In the genomic region with DNA sequence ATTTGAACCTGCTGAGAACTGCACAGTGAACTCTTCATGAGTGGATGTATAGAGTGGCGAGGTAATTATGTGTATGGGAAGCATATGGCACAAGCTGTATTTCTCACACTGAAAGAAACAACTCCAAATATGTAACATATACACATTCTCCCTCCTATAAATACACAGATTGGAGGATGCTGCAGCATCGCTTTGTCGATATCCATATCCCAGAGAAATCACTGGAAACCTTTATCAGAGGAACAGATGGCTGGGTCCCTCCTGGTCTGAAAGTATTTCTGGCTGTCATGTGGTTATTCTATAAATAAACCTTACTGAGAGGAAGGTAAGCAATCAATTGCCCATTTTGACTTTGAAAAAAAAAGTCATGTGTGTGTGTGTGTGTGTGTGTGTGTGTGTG, we compare ENCODE assay signal across 25 mouse cellular contexts.
DNase-seq lines count a peak whose midpoint lies in the region; ATAC-seq and TF ChIP-seq lines count a peak whose summit lies in the region.
"Had no signal": no experiment of that assay in that cellular context is flagged by ENCODE, and none has a peak within 500 bp of the region (broad histone marks: within the 10 kb centered on the region; RNA-seq: fewer than 3 reads in every experiment).

No protein-coding gene starts in this region.

- H3K4me2 ChIP-seq in midbrain, postnatal 0 days (ENCODE audit: low read depth, low read length, poor library complexity, severe bottlenecking), result no peak overlapping the region
- H3K4me2 ChIP-seq in forebrain, postnatal 0 days (ENCODE audit: low read depth), result no peak overlapping the region
- H3K4me2 ChIP-seq: heart, embryonic 12.5 days; limb, embryonic 13.5 days; liver, embryonic 11.5 days; lung, embryonic 15.5 days; midbrain, embryonic 11.5 days; neural tube, embryonic 12.5 days had no signal

- no peaks in the 10 kb centered on the region for H3K9me3 ChIP-seq in midbrain, postnatal 0 days (ENCODE audit: low read length)
- H3K9me3 ChIP-seq in midbrain, embryonic 10.5 days (replicated peaks), result no peaks in the 10 kb centered on the region
- no peaks in the 10 kb centered on the region for H3K9me3 ChIP-seq in forebrain, postnatal 0 days (ENCODE audit: low read length)
- H3K9me3 ChIP-seq: heart, embryonic 12.5 days; limb, embryonic 13.5 days; lung, embryonic 15.5 days; neural tube, embryonic 12.5 days had no signal

- no peak overlapping the region for H3K4me3 ChIP-seq in midbrain, postnatal 0 days (ENCODE audit: low read depth, low read length)
- H3K4me3 ChIP-seq in midbrain, embryonic 10.5 days, result no peak overlapping the region
- no peak overlapping the region for H3K4me3 ChIP-seq in forebrain, postnatal 0 days (ENCODE audit: low read depth, low read length)
- H3K4me3 ChIP-seq: erythroblast, embryonic 14.5 days; heart, adult 2 months; heart, embryonic 12.5 days; limb, embryonic 13.5 days; lung, embryonic 15.5 days; myocyte; neural tube, embryonic 12.5 days had no signal

- TF ChIP-seq CTCF in midbrain, postnatal 0 days (IDR thresholded peaks at IDR 0.05), result no peak
- no peak for TF ChIP-seq CTCF in forebrain, postnatal 0 days (IDR thresholded peaks at IDR 0.05; ENCODE audit: low read depth)

- no peak overlapping the region for H3K27ac ChIP-seq in midbrain, postnatal 0 days (ENCODE audit: low read depth, low read length)
- no peak overlapping the region for H3K27ac ChIP-seq in midbrain, embryonic 10.5 days (replicated peaks)
- H3K27ac ChIP-seq in forebrain, postnatal 0 days (ENCODE audit: low read depth, low read length), result no peak overlapping the region
- H3K27ac ChIP-seq: heart, adult 2 months; limb, embryonic 13.5 days; lung, embryonic 15.5 days; neural tube, embryonic 12.5 days had no signal

- DNase-seq in cerebellum, adult 9-11 months, result peak; percentile 4
- no peak for DNase-seq in cerebellum, adult 11-12 months
- DNase-seq in frontal cortex, postnatal 14 days (ENCODE audit: low spot score in 2 of 2), result no peak
- peak; percentile 41 for DNase-seq in midbrain, postnatal 0 days (ENCODE audit: low spot score)
- no peak for DNase-seq in midbrain, embryonic 10.5 days (ENCODE audit: low spot score)
- peak; percentile 20 for DNase-seq in forebrain, postnatal 0 days
- DNase-seq in adrenal gland, postnatal 4 days (ENCODE audit: low spot score in 2 of 2), result no peak
- DNase-seq: adrenal gland, postnatal 10 days; heart, adult 2 months; heart, postnatal 4 days; kidney, adult 11 months; kidney, postnatal 14 days; right cerebral cortex, postnatal 4 days; thymus, postnatal 4 days had no signal

- H3K9ac ChIP-seq in midbrain, postnatal 0 days (replicated peaks; ENCODE audit: low read length, poor library complexity, severe bottlenecking), result no peak overlapping the region
- H3K9ac ChIP-seq in forebrain, postnatal 0 days, result no peak overlapping the region
- H3K9ac ChIP-seq: heart, embryonic 12.5 days; limb, embryonic 13.5 days; lung, embryonic 15.5 days; neural tube, embryonic 12.5 days had no signal

- H3K27me3 ChIP-seq in midbrain, postnatal 0 days (ENCODE audit: insufficient read depth, low read length), result no peaks in the 10 kb centered on the region
- no peaks in the 10 kb centered on the region for H3K27me3 ChIP-seq in midbrain, embryonic 10.5 days (ENCODE audit: low read depth, poor library complexity, severe bottlenecking)
- H3K27me3 ChIP-seq in forebrain, postnatal 0 days (ENCODE audit: insufficient read depth, low read length), result no peaks in the 10 kb centered on the region
- H3K27me3 ChIP-seq: heart, embryonic 12.5 days; limb, embryonic 13.5 days; lung, embryonic 15.5 days; neural tube, embryonic 12.5 days had no signal

- peak; percentile 73 for ATAC-seq in frontal cortex, adult (ENCODE audit: low TSS enrichment)
- no peak for ATAC-seq in midbrain, postnatal 0 days (ENCODE audit: low FRiP score)
- peak; percentile 34; the same call in 1 of the 2 replicates for ATAC-seq in forebrain, postnatal 0 days
- ATAC-seq: midbrain, embryonic 16.5 days; Patski had no signal

- 85% methylated on average over 3 of the region's 3 CpGs for WGBS in midbrain, postnatal 0 days
- 91% methylated on average over 3 of the region's 3 CpGs for WGBS in midbrain, embryonic 10.5 days
- 65% methylated on average over 3 of the region's 3 CpGs for WGBS in forebrain, postnatal 0 days

- H3K4me1 ChIP-seq in midbrain, postnatal 0 days (ENCODE audit: insufficient read depth, low read length), result no peaks in the 10 kb centered on the region
- H3K4me1 ChIP-seq in midbrain, embryonic 10.5 days, result no peaks in the 10 kb centered on the region
- H3K4me1 ChIP-seq in forebrain, postnatal 0 days (ENCODE audit: insufficient read depth), result no peaks in the 10 kb centered on the region
- H3K4me1 ChIP-seq: heart, embryonic 12.5 days; limb, embryonic 13.5 days; lung, embryonic 15.5 days; neural tube, embryonic 12.5 days had no signal

- H3K36me3 ChIP-seq in midbrain, postnatal 0 days (ENCODE audit: insufficient read depth, low read length), result no peaks in the 10 kb centered on the region
- H3K36me3 ChIP-seq in midbrain, embryonic 10.5 days, result no peaks in the 10 kb centered on the region
- H3K36me3 ChIP-seq in forebrain, postnatal 0 days (ENCODE audit: insufficient read depth), result no peaks in the 10 kb centered on the region
- H3K36me3 ChIP-seq: heart, embryonic 12.5 days; limb, embryonic 13.5 days; lung, embryonic 15.5 days; neural tube, embryonic 12.5 days had no signal

Comparison
In these comparisons a context has a peak if more than half of its experiments do, and no peak if none do; other contexts are left out.
1. DNase-seq: peak in cerebellum, adult 9-11 months (single experiment), midbrain, postnatal 0 days (single experiment) and forebrain, postnatal 0 days (single experiment); none in cerebellum, adult 11-12 months (single experiment), frontal cortex, postnatal 14 days (0 of 2), midbrain, embryonic 10.5 days (single experiment) and adrenal gland, postnatal 4 days (0 of 2).